Mouse (Mus musculus): ENCODE measurements around the gene G6pc.

GRCm38 (mm10) chr11:101323609-101324008, 43.8 kb upstream of the G6pc start:
- TF ChIP-seq CTCF (IDR thresholded peaks at IDR 0.05): peak; percentile 99
- no peak for TF ChIP-seq POLR2A (IDR thresholded peaks at IDR 0.05; ENCODE audit: insufficient read depth, low read depth, low read length)
- peak; percentile 91; the same call in 1 of the 2 replicates for TF ChIP-seq EP300 (IDR thresholded peaks at IDR 0.05; ENCODE audit: insufficient read depth, low read depth, low read length)

Data from heart, adult 2 months (tissue).